Mouse (Mus musculus): ENCODE results near the gene Ptprn. TPM values are rescaled to one million over a fixed set of nuclear protein-coding genes. Genes with fewer than 3 reads are reported as not detected.
A peak's percentile ranks its signal among the peaks of the same experiment; 100 is the strongest.

Ptprn gene
- polyA plus RNA-seq, 1 experiment from 2014 or later = 0.92 TPM

DNA sequence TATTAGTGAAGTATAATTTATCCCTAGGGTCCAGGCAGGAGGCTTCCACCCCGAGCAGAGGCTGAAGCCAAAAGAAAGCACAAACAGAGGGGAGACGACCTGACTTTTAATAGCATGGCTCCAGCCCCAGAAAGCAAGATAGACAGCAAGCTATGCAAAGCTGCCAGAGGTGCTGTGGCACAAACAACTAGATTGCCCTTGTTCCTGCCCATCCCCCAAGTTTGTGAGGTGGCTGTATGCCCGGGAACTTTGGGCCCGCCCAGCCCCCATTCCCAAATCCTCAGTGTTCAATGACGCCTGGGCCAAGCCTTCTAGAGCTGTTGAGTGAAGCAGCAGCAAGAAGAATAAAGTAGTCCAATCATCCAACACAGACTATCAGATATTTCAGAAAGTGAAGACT is 49.4 kb downstream of the Ptprn start:
- TF ChIP-seq EP300 (IDR thresholded peaks at IDR 0.05) (no peak), CTCF (IDR thresholded peaks at IDR 0.05) (no peak)
- peaks cover 10% of the 10 kb centered on the region; the same call in 1 of the 2 replicates for H3K36me3 ChIP-seq (ENCODE audit: insufficient read depth, low read length)
- no peak overlapping the region for H3K4me2 ChIP-seq (replicated peaks; ENCODE audit: low read depth, low read length)
- no peak overlapping the region for H3K4me3 ChIP-seq (ENCODE audit: low read depth, low read length)
- peaks cover 3% of the 10 kb centered on the region; the same call in 1 of the 2 replicates for H3K27me3 ChIP-seq (replicated peaks; ENCODE audit: insufficient read depth, low read length)
- 56% methylated on average over 5 of the region's 5 CpGs for WGBS
- DNase-seq (ENCODE audit: low spot score) (no peak), ATAC-seq (no peak)
- H3K4me1 ChIP-seq (ENCODE audit: insufficient read depth, low read depth, low read length) = peaks cover 13% of the 10 kb centered on the region
- H3K27ac ChIP-seq (ENCODE audit: low read length) = no peak overlapping the region
- H3K9ac ChIP-seq (replicated peaks; ENCODE audit: low read depth) = no peak overlapping the region
- H3K9me3 ChIP-seq (ENCODE audit: low read length) = no peaks in the 10 kb centered on the region

DNA sequence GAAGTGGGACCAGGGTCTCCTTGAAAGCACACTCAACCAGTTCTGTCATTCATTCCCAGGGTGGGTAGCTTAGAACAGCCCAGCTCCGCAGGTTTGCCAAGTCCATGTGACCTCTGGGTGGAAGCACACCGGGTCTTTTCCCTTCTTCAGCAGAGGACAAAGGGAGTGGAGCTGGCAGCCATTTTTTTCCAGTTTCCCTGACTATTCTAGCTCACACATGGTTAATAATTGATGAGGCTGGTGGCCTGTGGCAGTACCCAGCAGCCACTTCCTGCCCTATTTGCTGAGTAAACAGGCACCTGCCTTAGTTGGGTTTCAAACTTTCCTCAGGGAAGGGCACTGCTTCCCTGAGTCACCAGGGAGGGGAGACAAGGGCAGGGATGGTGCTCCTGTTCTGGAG is 49.9 kb downstream of the Ptprn start:
- 37% methylated on average over 2 of the region's 2 CpGs for WGBS
- Histone ChIP-seq H3K4me2 (replicated peaks; ENCODE audit: low read depth, low read length) (no peak overlapping the region), H3K9me3 (ENCODE audit: low read length) (no peaks in the 10 kb centered on the region), H3K27me3 (replicated peaks; ENCODE audit: insufficient read depth, low read length) (peaks cover 3% of the 10 kb centered on the region; the same call in 1 of the 2 replicates), H3K36me3 (ENCODE audit: insufficient read depth, low read length) (peaks cover 10% of the 10 kb centered on the region; the same call in 1 of the 2 replicates), H3K4me3 (ENCODE audit: low read depth, low read length) (no peak overlapping the region), H3K27ac (ENCODE audit: low read length) (no peak overlapping the region), H3K9ac (replicated peaks; ENCODE audit: low read depth) (no peak overlapping the region), H3K4me1 (ENCODE audit: insufficient read depth, low read depth, low read length) (peaks cover 17% of the 10 kb centered on the region)
- ATAC-seq (no peak), DNase-seq (ENCODE audit: low spot score) (peak; percentile 41)
- no peak for TF ChIP-seq EP300 (IDR thresholded peaks at IDR 0.05)

DNA sequence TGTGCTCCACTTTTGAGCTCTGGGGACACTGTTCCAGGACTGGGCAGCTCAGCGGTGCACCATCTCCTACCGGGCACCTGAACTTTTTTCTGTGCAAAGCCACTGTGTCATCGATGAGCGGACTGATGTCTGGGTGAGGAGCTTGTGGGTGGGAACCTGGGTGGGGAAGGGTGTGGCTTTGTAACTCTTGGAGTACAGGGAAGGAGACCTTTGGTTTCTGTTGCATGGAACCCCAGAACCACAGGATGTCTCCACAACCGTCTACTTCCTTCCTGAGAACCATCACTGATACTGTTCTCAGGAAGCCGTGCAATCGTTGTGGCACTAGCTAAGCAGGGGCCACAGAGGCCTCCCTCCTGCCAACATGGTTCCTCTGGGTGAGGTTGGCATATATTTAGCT is 51.2 kb downstream of the Ptprn start:
- peaks cover 10% of the 10 kb centered on the region; the same call in 1 of the 2 replicates for H3K36me3 ChIP-seq (ENCODE audit: insufficient read depth, low read length)
- no peaks in the 10 kb centered on the region for H3K9me3 ChIP-seq (ENCODE audit: low read length)
- H3K4me1 ChIP-seq (ENCODE audit: insufficient read depth, low read depth, low read length) = peaks cover 20% of the 10 kb centered on the region; the same call in 1 of the 2 replicates
- H3K27me3 ChIP-seq (replicated peaks; ENCODE audit: insufficient read depth, low read length) = no peaks in the 10 kb centered on the region
- no peak overlapping the region for H3K27ac ChIP-seq (ENCODE audit: low read length)
- H3K4me3 ChIP-seq (ENCODE audit: low read depth, low read length) = no peak overlapping the region
- DNase-seq (ENCODE audit: low spot score) (peak; percentile 22), ATAC-seq (no peak)
- no peak for TF ChIP-seq CTCF (IDR thresholded peaks at IDR 0.05)
- no peak for TF ChIP-seq EP300 (IDR thresholded peaks at IDR 0.05)
- no peak overlapping the region for H3K9ac ChIP-seq (replicated peaks; ENCODE audit: low read depth)
- H3K4me2 ChIP-seq (replicated peaks; ENCODE audit: low read depth, low read length) = no peak overlapping the region
- WGBS = 75% methylated on average over 7 of the region's 7 CpGs

DNA sequence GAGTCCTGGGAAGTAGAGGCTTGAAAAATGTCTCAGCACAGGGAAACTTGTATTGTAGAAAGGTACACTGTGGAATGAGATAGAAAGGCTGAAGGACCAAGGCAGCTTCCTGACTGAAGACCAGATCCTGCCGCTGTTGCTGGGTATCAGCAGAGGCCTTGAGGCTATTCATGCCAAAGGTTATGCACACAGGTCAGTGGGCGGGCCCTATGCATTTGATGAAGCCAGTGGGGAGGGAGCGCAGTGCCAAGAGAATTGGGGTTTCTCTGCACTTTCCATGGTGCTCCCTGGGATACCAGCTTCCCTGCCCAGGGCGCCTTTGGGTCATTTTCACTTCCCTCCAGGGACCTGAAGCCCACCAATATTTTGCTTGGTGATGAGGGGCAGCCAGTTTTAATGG is 51.8 kb downstream of the Ptprn start:
- no peak for TF ChIP-seq EP300 (IDR thresholded peaks at IDR 0.05)
- no peak for TF ChIP-seq CTCF (IDR thresholded peaks at IDR 0.05)
- no peak overlapping the region for H3K27ac ChIP-seq (ENCODE audit: low read length)
- WGBS = 71% methylated on average over 4 of the region's 4 CpGs
- H3K4me1 ChIP-seq (ENCODE audit: insufficient read depth, low read depth, low read length) = peaks cover 20% of the 10 kb centered on the region; the same call in 1 of the 2 replicates
- peaks cover 10% of the 10 kb centered on the region; the same call in 1 of the 2 replicates for H3K36me3 ChIP-seq (ENCODE audit: insufficient read depth, low read length)
- H3K9ac ChIP-seq (replicated peaks; ENCODE audit: low read depth) = no peak overlapping the region
- no peak for ATAC-seq
- no peak overlapping the region for H3K4me3 ChIP-seq (ENCODE audit: low read depth, low read length)
- H3K27me3 ChIP-seq (replicated peaks; ENCODE audit: insufficient read depth, low read length) = no peaks in the 10 kb centered on the region
- no peak for DNase-seq (ENCODE audit: low spot score)
- H3K4me2 ChIP-seq (replicated peaks; ENCODE audit: low read depth, low read length) = no peak overlapping the region
- no peaks in the 10 kb centered on the region for H3K9me3 ChIP-seq (ENCODE audit: low read length)

DNA sequence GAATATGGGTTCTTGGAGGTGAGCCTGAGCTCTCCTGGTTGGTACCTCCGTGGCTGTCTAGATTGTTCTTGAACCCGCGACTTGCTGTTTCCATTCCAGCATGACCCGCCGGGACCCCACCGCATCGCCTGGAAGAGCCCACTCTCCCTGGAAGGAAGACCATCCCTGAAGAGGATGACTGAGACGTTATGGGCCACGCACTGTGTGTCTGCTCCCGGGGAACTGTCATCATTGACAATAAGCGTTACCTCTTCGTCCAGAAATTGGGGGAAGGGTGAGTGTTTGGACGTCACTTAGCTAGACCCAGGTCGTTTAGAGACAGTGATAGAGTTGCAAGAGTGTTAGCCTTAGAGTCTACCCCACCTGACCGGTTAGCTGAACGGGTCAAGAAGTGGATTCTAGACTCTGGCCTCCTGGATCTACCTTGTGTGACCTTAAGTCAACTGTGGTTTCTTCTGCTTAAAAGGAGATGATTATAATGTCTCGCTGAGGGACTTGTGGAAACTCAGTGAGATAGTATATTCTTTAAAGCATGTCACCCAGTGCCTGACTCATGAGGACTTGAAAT is 53.1 kb downstream of the Ptprn start:
- Histone ChIP-seq H3K27ac (ENCODE audit: low read length) (peak overlapping the region; percentile 70), H3K4me1 (ENCODE audit: insufficient read depth, low read depth, low read length) (peaks cover 20% of the 10 kb centered on the region; the same call in 1 of the 2 replicates), H3K4me2 (replicated peaks; ENCODE audit: low read depth, low read length) (peak overlapping the region; percentile 87), H3K27me3 (replicated peaks; ENCODE audit: insufficient read depth, low read length) (no peaks in the 10 kb centered on the region), H3K36me3 (ENCODE audit: insufficient read depth, low read length) (peaks cover 10% of the 10 kb centered on the region; the same call in 1 of the 2 replicates), H3K9me3 (ENCODE audit: low read length) (no peaks in the 10 kb centered on the region), H3K4me3 (ENCODE audit: low read depth, low read length) (peak overlapping the region; percentile 93), H3K9ac (replicated peaks; ENCODE audit: low read depth) (peak overlapping the region; percentile 96)
- no peak for TF ChIP-seq EP300 (IDR thresholded peaks at IDR 0.05)
- no peak for TF ChIP-seq CTCF (IDR thresholded peaks at IDR 0.05)
- DNase-seq (ENCODE audit: low spot score) = no peak
- WGBS = 9% methylated on average over 17 of the region's 17 CpGs
- ATAC-seq = no peak

DNA sequence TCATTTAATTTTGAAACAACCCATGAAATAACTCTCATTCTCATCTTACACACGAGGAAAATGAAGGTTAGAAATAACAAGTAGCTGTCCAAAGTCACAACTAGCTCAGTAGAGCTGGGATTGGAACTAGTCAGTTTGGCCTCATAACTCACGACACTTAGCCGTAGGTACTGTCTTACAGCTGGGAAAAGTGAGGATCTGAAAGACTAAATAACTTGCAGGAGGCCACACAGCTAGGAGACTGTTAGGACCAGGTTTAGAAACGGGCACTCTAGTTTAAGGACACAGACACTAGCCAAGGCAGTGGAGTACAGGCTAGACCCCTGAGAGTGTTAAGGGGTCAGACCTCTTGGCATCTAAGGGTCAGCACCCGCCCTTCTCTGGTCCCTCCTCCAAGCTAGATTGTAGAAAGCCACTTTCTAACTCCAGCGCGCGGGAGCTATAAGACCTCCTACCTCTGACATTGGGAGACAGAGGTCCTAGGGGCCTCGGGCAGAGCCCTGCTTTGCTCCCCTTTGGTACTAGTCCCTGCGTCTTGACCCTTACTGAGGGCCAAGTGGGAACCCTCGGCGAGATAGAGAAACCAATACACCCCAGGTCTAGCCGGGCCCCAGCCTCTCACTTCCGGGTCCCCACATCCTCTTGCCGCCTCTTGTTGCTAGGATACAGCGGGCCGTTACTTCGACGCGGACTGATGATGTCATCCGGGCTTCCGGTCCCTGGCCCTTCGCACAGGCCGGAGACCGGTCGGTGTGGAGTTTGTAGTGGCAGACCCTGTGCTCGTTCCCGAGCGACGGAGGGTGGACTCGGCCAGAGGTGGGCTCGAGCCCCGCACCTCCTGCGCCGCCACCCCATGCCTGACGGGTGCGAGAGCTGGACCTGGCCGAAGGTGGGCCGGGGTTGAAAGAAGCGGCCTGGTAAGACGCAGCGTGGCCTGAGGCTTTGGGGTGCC is 53.9 kb downstream of the Ptprn start, which contains the start of the genes Glb1l and Stk16:
Gene Glb1l, minus strand, starts transcription at position 678 of the 952 bp plus-strand sequence.
Gene Stk16, plus strand, starts transcription at position 703 of the 952 bp plus-strand sequence.
- Histone ChIP-seq H3K4me2 (replicated peaks; ENCODE audit: low read depth, low read length) (peak within 1 kb of the TSS; percentile 87), H3K9ac (replicated peaks; ENCODE audit: low read depth) (peak within 1 kb of the TSS; percentile 96), H3K4me3 (ENCODE audit: low read depth, low read length) (peak within 1 kb of the TSS; percentile 93), H3K27me3 (replicated peaks; ENCODE audit: insufficient read depth, low read length) (no peaks in the 10 kb centered on the region), H3K4me1 (ENCODE audit: insufficient read depth, low read depth, low read length) (peaks cover 20% of the 10 kb centered on the region; the same call in 1 of the 2 replicates), H3K36me3 (ENCODE audit: insufficient read depth, low read length) (peaks cover 10% of the 10 kb centered on the region; the same call in 1 of the 2 replicates), H3K9me3 (ENCODE audit: low read length) (no peaks in the 10 kb centered on the region), H3K27ac (ENCODE audit: low read length) (peak within 1 kb of the TSS; percentile 70)
- DNase-seq (ENCODE audit: low spot score) (peak; percentile 97), ATAC-seq (peak; percentile 96)
- no peak for TF ChIP-seq EP300 (IDR thresholded peaks at IDR 0.05)
- no peak for TF ChIP-seq CTCF (IDR thresholded peaks at IDR 0.05)
- WGBS = 5% methylated on average over 38 of the region's 42 CpGs
